1 mouse cellular context compared by ENCODE assay signal in genomic region chr15:88750032-88750431, GRCm38 (mm10).
TF ChIP-seq lines count a peak whose summit lies in the region.

No protein-coding gene starts in this region.

TF ChIP-seq in MEL, 35 proteins besides CTCF, POLR2A, EP300 and RAD21 (continued from another document):
- no peak for TF ChIP-seq BHLHE40 (IDR thresholded peaks at IDR 0.05; ENCODE audit: borderline replicate concordance, low read depth, low read length)
- TF ChIP-seq MAFK (IDR thresholded peaks at IDR 0.05; ENCODE audit: borderline replicate concordance, low read depth, low read length) = no peak
- no peak for TF ChIP-seq ZNF384 (IDR thresholded peaks at IDR 0.05; ENCODE audit: low read depth, low read length)
